Mouse (Mus musculus) forebrain, embryonic 15.5 days (tissue): ENCODE measurements around the gene Spata31d1a. TPM values are rescaled to one million over a fixed set of nuclear protein-coding genes. Genes with fewer than 3 reads are reported as not detected.
"Not testable (repeated sequence)": the region's sequence is repeated elsewhere in the genome, so short reads cannot be mapped to it uniquely, and the experiment has no call there.

Source experiments
- ATAC-seq: fragments of 200-750 bp; cut with Nextera tagmentation; replicated peaks from 2 replicates; pipeline ENCODE4 v1.8.0; 2017; ENCODE audit warnings: mild to moderate bottlenecking, moderate TSS enrichment, moderate library complexity
- H3K27ac ChIP-seq: fragments of 300-500 bp; sonication (generic); replicated peaks from 2 replicates; pipeline ENCODE4 v1.5.1; 2015; ENCODE audit warnings: mild to moderate bottlenecking, inconsistent platforms
- H3K27me3 ChIP-seq: fragments of 300-500 bp; sonication (generic); 2 replicates; pipeline ENCODE4 v1.6.1; 2015; ENCODE audit warnings: inconsistent platforms
- H3K36me3 ChIP-seq: fragments of 300-500 bp; sonication (generic); 2 replicates; pipeline ENCODE4 v1.6.1; 2015; ENCODE audit warnings: mild to moderate bottlenecking, inconsistent platforms
- H3K4me1 ChIP-seq: fragments of 300-500 bp; sonication (generic); 2 replicates; pipeline ENCODE4 v1.6.1; 2015; ENCODE audit warnings: inconsistent platforms
- H3K4me2 ChIP-seq: fragments of 300-500 bp; sonication (generic); replicated peaks from 2 replicates; pipeline ENCODE4 v1.6.1; 2015; ENCODE audit warnings: mild to moderate bottlenecking, inconsistent platforms
- H3K4me3 ChIP-seq: fragments of 300-500 bp; sonication (generic); 2 replicates; pipeline ENCODE4 v1.5.1; 2015; ENCODE audit warnings: mild to moderate bottlenecking, inconsistent platforms
- H3K9ac ChIP-seq: fragments of 300-500 bp; sonication (generic); replicated peaks from 2 replicates; pipeline ENCODE4 v1.6.1; 2015; ENCODE audit warnings: mild to moderate bottlenecking, inconsistent platforms
- H3K9me3 ChIP-seq: fragments of 300-500 bp; sonication (generic); 2 replicates; pipeline ENCODE4 v1.6.1; 2016; ENCODE audit warnings: inconsistent platforms
- WGBS: fragments of 180-500 bp; shearing (Covaris S2); methylation state at CpG from one replicate; pipeline ENCODE4 v1.1.7; 2015; ENCODE audit warnings: mixed read lengths; 5-methylcytosine and 5-hydroxymethylcytosine counted together
- polyA plus RNA-seq: library from polyadenylated mRNA; unstranded; fragments of >200 nt; fragmentation: Nextera tagmentation; extraction: Ambion mirVana; gene quantifications from 2 replicates; pipeline ENCODE4 v1.2.1, GENCODE M21; 2015

The Spata31d1a gene
- 0.15 and 0.29 TPM in 2 replicates for polyA plus RNA-seq

DNA sequence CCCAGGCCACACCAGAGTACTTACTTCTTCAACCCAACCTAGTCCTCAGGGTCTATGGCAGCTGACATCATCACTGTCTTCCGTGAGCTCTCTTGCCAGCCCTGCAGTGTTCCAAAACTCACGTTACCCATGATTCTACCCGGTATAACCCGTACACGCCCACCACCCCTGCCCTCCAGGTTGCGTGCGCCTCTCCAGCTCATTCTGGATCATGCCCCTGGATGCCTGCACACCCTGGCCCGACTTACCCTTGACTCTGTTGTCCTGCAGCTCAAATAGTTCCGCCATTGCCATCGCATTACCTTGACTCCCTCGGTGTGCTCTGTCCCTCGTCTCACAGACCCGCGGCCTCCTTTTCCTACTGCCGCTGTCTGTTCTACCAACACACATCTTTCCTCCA lies at the start of gene Spata31d1a:
Spata31d1a (minus strand) TSS at position 101 of the 400 bp plus-strand sequence.
- 94% methylated on average over 15 of the region's 15 CpGs for WGBS
- no peak for ATAC-seq
- no peak within 1 kb of the TSS for H3K4me2 ChIP-seq
- no peak within 1 kb of the TSS for H3K27ac ChIP-seq
- no peaks in the 10 kb centered on the region for H3K4me1 ChIP-seq
- no peaks in the 10 kb centered on the region for H3K9me3 ChIP-seq
- H3K27me3 ChIP-seq = no peaks in the 10 kb centered on the region
- no peaks in the 10 kb centered on the region for H3K36me3 ChIP-seq
- no peak within 1 kb of the TSS for H3K4me3 ChIP-seq
- H3K9ac ChIP-seq = no peak within 1 kb of the TSS

DNA sequence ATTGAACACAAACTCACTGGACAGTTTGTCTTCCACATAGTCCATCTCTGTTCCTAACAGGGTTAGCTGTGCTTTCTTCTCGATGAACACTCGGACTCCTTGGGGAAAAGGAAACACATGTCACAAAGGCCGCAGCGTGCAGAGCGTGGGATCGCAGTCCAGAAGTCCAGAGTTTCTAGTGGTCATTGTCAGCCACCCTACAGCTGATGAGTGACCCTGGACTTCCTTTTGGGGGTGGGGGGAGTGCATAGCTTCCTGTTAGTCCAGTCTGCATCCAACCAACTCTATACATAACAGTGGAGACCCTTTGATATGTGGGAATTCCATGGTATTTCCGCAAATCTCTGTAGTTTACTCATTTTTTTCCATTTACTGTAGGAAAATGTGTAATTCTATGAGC lies 46.8 kb upstream of the Spata31d1a start:
- 90% methylated on average over 7 of the region's 7 CpGs for WGBS
- H3K27ac ChIP-seq = no peak overlapping the region
- H3K4me2 ChIP-seq = no peak overlapping the region
- ATAC-seq = no peak
- no peak overlapping the region for H3K4me3 ChIP-seq
- no peaks in the 10 kb centered on the region for H3K9me3 ChIP-seq
- no peaks in the 10 kb centered on the region for H3K4me1 ChIP-seq
- no peaks in the 10 kb centered on the region for H3K27me3 ChIP-seq
- H3K36me3 ChIP-seq = peaks cover 48% of the 10 kb centered on the region
- H3K9ac ChIP-seq = no peak overlapping the region

DNA sequence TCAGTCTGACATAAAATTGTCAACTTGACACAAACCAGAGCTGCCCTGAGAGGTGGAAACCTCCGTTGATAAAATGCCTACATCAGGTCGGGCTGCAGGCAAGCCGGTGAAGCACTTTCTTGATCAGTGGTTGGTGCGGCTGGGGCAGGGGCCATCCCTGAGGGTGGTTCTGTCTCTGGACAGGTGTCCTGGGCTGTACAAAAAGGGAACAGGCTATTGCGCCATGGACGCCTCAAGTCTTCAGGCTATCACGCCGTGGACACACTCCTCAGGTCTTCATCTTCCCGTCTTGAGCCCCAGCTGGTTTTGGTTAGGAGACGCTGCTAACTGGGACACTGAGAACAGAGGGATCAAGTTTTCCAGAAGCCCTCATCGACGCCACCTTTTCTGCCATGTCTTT lies 40.2 kb upstream of the Spata31d1a start:
- no peak overlapping the region for H3K4me2 ChIP-seq
- 88% methylated on average over 12 of the region's 12 CpGs for WGBS
- ATAC-seq = no peak

DNA sequence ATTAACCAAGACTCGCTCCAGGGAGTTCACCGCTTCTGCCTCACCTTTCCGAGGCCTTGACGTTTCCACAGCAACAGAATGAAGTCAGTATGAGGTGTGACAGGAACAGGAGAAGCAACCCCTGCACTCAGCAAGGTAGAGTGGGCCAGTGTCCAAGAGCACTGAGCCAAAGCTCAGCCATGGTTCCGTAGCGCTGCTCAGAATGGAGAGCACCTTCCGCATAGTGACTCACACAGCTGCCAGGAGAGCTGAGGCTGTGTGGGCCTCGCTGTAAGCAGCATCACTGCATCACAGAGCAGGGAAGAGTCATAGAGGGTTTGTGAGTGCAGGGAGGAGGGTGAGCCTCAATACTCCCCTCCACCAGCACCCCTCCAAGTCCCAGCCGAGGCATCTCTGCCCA lies 36.6 kb upstream of the Spata31d1a start, which contains the start of gene 1700014D04Rik:
1700014D04Rik (minus strand) TSS at position 42 of the 400 bp plus-strand sequence.
- H3K4me1 ChIP-seq = no peaks in the 10 kb centered on the region
- ATAC-seq = no peak
- H3K27ac ChIP-seq = no peak within 1 kb of the TSS
- H3K27me3 ChIP-seq = no peaks in the 10 kb centered on the region
- no peaks in the 10 kb centered on the region for H3K9me3 ChIP-seq
- H3K36me3 ChIP-seq = no peaks in the 10 kb centered on the region
- H3K9ac ChIP-seq = no peak within 1 kb of the TSS
- H3K4me2 ChIP-seq = no peak within 1 kb of the TSS
- no peak within 1 kb of the TSS for H3K4me3 ChIP-seq
- 76% methylated on average over 9 of the region's 9 CpGs for WGBS

More for the DNA sequence above, 40.2 kb upstream of the Spata31d1a start:
- H3K27ac ChIP-seq = no peak overlapping the region
- H3K4me1 ChIP-seq = no peaks in the 10 kb centered on the region
- H3K4me3 ChIP-seq = no peak overlapping the region
- H3K36me3 ChIP-seq = peaks cover 9% of the 10 kb centered on the region
- H3K9ac ChIP-seq = no peak overlapping the region
- no peaks in the 10 kb centered on the region for H3K9me3 ChIP-seq
- H3K27me3 ChIP-seq = no peaks in the 10 kb centered on the region

DNA sequence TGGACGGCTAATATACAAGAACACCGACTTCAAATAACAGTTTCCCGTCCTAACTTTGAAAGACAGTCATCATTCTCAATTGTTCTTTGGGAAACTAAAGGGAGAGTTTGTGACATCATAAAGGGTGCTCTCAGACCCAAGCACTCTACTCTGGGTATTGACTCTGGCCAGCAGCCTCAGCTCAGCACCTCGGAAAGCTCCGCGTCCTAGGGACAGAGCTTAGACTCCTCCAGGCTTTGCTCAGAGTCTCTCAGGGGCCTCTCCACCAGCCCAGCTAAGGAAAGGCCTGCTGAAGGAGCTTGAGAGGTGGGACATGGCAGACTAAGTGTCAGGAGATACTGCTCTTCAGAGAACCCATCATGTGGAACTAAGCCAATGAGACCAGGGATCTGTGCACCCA lies 36.0 kb upstream of the Spata31d1a start:
- Histone ChIP-seq H3K4me3 (no peak overlapping the region), H3K27me3 (no peaks in the 10 kb centered on the region), H3K4me2 (no peak overlapping the region), H3K27ac (no peak overlapping the region), H3K9me3 (no peaks in the 10 kb centered on the region), H3K4me1 (no peaks in the 10 kb centered on the region), H3K36me3 (no peaks in the 10 kb centered on the region), H3K9ac (no peak overlapping the region)
- 79% methylated on average over 5 of the region's 6 CpGs for WGBS
- no peak for ATAC-seq

DNA sequence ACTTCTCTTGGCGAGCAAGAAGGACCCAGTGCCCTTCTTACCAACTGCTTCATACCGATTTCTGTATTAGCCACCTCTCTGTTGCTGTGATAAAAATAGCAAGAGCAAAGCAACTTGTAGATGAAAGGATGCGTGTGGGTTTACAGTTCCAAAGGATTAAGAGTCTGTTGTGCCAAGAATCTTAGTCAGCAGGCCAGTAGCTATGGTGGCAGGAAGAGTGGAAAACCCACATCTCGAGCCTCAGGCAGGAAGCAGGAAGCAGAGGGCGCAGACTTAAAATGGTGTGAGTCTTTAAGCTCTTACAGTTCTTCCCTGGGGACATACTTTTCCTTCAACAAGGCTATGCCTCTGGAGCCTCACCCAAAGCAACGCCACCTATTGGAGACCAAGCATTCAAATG lies 35.3 kb upstream of the Spata31d1a start:
- Histone ChIP-seq H3K9ac (no peak overlapping the region), H3K4me1 (no peaks in the 10 kb centered on the region), H3K27me3 (no peaks in the 10 kb centered on the region), H3K4me3 (no peak overlapping the region), H3K9me3 (no peaks in the 10 kb centered on the region), H3K4me2 (no peak overlapping the region), H3K36me3 (no peaks in the 10 kb centered on the region), H3K27ac (no peak overlapping the region)
- no peak for ATAC-seq
- WGBS = 88% methylated on average over 6 of the region's 6 CpGs

DNA sequence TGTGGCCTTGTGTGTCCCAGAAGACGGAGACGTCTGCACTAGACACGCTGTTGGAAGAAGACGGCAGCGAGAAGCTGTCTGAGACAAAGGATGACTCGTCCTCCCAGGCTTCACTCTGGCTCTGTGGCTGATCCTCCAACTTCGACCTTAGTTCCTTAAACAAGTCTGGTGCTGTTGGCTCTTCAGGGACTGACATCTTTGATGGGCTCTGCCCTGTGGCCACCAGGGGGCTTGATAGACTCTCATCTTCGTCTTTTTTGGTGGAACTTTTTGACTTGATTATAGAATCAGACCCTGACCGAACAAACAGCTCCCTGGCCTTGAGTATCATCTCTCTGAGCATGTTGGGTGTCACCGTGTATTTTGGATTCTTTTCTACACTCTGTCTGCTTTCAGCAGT lies 31.6 kb upstream of the Spata31d1a start:
- no peak for ATAC-seq
- 86% methylated on average over 10 of the region's 10 CpGs for WGBS

DNA sequence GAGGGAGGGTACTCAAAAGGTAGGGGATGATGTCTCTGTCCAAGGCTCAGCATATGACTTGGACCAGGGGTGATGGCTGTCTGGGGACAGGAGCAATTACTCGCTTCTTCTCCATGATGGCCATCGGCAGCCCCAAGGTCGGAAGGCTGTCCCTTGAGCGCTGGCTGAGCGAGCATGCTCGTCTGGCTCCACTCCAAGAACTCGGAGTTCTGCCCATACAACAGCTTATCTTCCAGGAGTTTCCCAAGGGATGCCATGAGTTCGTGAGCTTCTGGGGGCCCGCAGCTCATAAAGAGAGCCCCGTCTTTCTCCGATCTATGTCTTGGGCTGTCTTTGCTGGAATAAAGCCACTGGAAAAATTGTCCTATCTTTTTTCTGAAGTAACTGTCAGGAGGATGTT lies 31.0 kb upstream of the Spata31d1a start:
- ATAC-seq = no peak
- no peaks in the 10 kb centered on the region for H3K4me1 ChIP-seq
- H3K27me3 ChIP-seq = no peaks in the 10 kb centered on the region
- H3K36me3 ChIP-seq = no peaks in the 10 kb centered on the region
- H3K4me3 ChIP-seq = no peak overlapping the region
- no peak overlapping the region for H3K4me2 ChIP-seq
- 92% methylated on average over 11 of the region's 11 CpGs for WGBS
- no peaks in the 10 kb centered on the region for H3K9me3 ChIP-seq
- no peak overlapping the region for H3K27ac ChIP-seq
- no peak overlapping the region for H3K9ac ChIP-seq

More for the DNA sequence above, 31.6 kb upstream of the Spata31d1a start:
- Histone ChIP-seq H3K36me3 (no peaks in the 10 kb centered on the region), H3K27me3 (no peaks in the 10 kb centered on the region), H3K9ac (no peak overlapping the region), H3K4me1 (no peaks in the 10 kb centered on the region), H3K9me3 (no peaks in the 10 kb centered on the region), H3K4me3 (no peak overlapping the region), H3K4me2 (no peak overlapping the region), H3K27ac (no peak overlapping the region)

DNA sequence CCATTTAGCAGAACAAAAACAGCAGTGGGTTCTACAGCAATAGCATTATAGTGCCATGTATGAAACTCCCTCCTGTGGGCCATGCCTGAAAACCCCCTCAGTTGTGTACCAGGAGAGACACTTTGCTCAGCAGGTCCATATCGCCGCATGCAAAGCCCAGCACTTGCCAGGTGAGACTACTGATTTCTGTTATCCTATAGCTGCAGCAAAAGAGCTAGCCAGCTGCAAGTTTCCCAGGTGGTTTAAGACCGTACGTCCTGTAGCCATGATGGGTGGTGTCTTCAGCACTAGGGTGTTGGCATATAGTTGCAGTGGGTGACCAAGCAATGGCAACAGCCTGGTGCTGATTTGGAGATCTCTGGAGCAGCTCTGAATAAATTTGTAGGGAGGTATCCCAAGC lies 29.3 kb upstream of the Spata31d1a start:
- Histone ChIP-seq H3K9me3 (no peaks in the 10 kb centered on the region), H3K27me3 (no peaks in the 10 kb centered on the region), H3K27ac (no peak overlapping the region), H3K4me2 (no peak overlapping the region), H3K36me3 (no peaks in the 10 kb centered on the region), H3K9ac (no peak overlapping the region), H3K4me1 (no peaks in the 10 kb centered on the region), H3K4me3 (no peak overlapping the region)
- no peak for ATAC-seq
- 90% methylated on average over 4 of the region's 4 CpGs for WGBS

DNA sequence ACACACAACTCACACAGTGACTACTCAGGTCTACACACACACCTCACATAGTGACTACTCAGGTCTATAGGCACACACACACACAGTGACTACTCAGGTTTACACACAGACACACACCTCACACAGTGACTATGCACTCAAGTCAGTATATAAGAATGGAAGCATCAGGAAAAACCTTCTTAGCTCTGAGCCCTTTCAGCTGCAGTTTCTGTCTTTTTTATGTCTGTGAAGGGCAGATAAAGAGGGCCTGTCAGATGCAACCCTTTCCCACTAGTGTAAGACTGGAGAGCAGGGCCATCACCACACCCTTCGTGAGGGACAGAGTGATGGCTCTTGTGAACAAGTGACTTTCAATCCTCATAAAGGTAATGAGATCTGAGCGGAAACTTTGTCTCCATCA lies 28.3 kb upstream of the Spata31d1a start:
- 80% methylated on average over 2 of the region's 2 CpGs for WGBS
- ATAC-seq = no peak
- H3K4me1 ChIP-seq = no peaks in the 10 kb centered on the region
- H3K9ac ChIP-seq = no peak overlapping the region
- no peak overlapping the region for H3K4me3 ChIP-seq
- no peak overlapping the region for H3K4me2 ChIP-seq
- H3K27me3 ChIP-seq = no peaks in the 10 kb centered on the region
- no peaks in the 10 kb centered on the region for H3K9me3 ChIP-seq
- H3K27ac ChIP-seq = no peak overlapping the region
- H3K36me3 ChIP-seq = no peaks in the 10 kb centered on the region

DNA sequence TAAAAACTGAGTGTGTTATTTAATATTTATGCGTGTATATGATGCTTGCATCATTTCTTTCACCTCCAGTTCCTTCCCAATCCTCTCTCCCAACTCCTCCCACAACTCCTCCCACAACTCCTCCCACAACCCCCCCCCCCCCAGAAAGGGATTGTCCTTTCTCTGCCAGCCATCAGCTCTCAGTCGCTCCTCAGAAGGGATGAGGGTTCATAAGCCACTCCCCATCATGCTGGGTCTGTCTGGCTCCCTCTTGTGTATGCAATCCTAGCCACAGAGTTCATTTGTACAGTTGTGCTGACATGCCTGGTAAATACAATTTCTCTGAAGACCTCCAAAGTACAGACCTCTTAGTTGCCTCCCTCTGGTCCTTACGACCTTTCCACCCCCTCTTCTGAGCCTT lies 25.1 kb upstream of the Spata31d1a start:
- Histone ChIP-seq H3K27me3 (no peaks in the 10 kb centered on the region), H3K9me3 (no peaks in the 10 kb centered on the region), H3K4me2 (no peak overlapping the region), H3K9ac (no peak overlapping the region), H3K27ac (no peak overlapping the region), H3K4me1 (no peaks in the 10 kb centered on the region), H3K36me3 (no peaks in the 10 kb centered on the region), H3K4me3 (no peak overlapping the region)
- ATAC-seq = 0 out of 2 replicates have a peak, but pooled peaks have one; percentile 41
- WGBS = 29% methylated on average over 3 of the region's 3 CpGs

DNA sequence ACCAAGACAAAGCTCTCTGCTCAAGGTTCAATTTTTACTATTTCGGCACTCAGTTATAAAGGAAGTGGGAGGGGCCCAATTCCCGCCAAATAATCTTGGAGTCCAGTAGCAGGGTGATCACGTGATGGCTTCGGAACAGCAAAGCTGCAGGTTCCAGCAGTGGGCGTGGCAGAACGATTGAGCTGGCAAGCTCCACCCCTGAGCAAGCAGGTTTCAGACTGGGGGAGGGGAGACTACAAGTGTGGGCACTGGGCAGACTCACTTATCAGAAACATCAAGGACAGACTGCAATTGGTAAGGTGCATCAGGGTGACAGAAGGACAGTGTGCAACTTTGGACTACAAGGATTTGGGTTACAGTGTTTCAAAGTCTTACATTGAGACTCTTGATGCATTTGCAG lies 24.2 kb upstream of the Spata31d1a start:
- H3K4me3 ChIP-seq, H3K9ac ChIP-seq, H3K36me3 ChIP-seq, H3K27me3 ChIP-seq, H3K27ac ChIP-seq, H3K4me2 ChIP-seq, H3K9me3 ChIP-seq, ATAC-seq, H3K4me1 ChIP-seq: not testable (repeated sequence)
- WGBS = 30% methylated on average over 6 of the region's 6 CpGs

DNA sequence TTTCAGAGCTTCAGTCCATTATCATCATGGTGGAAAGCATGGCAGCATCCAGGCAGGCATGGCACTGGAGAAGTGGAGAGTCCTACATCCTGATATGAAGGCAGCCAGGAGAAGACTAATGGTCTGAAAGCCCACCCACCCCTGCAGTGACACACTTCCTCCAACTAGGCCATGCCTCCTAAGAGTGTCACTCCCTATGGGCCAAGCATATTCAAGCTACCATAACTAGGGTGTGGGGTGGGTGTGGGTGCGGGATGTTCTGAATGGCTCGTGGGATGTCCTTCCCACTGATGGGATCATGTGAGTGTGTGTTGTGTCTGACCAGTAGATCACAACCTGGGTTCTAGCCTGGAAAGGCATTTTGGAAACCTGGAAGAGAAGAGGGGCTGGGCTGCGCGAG lies 23.8 kb upstream of the Spata31d1a start:
- H3K4me1 ChIP-seq = no peaks in the 10 kb centered on the region
- no peaks in the 10 kb centered on the region for H3K9me3 ChIP-seq
- H3K9ac ChIP-seq = no peak overlapping the region
- no peaks in the 10 kb centered on the region for H3K27me3 ChIP-seq
- no peak overlapping the region for H3K4me2 ChIP-seq
- WGBS = 80% methylated on average over 4 of the region's 4 CpGs
- H3K4me3 ChIP-seq = no peak overlapping the region
- ATAC-seq = no peak
- no peaks in the 10 kb centered on the region for H3K36me3 ChIP-seq
- no peak overlapping the region for H3K27ac ChIP-seq
